Comparison of ENCODE assay signal across 7 mouse cellular contexts in the genomic region with DNA sequence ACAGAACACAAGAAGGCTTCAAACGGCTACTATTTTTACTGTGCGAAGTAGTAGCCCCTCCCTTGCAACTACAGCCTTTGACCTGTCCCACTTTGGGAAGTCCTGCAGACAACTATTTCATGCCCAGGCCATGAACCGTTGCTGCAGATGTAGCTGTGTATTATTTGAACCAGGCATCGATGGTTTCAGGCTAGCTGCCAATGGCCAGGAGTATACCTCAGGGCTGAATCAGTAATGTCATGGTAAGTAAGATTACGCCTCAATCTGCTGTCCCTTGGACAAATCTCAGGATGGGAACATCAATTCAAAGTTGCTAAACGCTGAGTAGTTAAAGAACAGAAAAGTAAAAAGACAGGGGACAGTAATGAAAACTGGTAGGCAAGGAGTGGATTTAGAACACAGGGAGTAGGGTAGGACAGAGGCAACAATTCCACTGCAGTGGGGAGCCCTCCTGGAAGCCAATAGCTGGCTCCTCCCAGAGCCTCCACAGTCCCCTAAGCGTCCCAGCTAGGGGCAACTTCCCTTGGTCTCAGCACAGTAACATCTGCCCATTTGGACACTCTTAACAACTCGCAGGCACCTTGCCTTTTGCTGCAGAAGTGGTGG. TPM values are rescaled to one million over a fixed set of nuclear protein-coding genes. Genes with fewer than 3 reads are reported as not detected.
DNase-seq lines count a peak whose midpoint lies in the region; ATAC-seq lines count a peak whose summit lies in the region.

No protein-coding gene starts in this region.

- DNase-seq in right cerebral cortex, adult 18-20 months, result peak; percentile 5
- no peak for DNase-seq in right cerebral cortex, postnatal 25 days
- DNase-seq in embryonic facial prominence, embryonic 14.5 days (ENCODE audit: low spot score), result no peak
- DNase-seq in thymus, postnatal 14 days, result no peak
- no peak for DNase-seq in adrenal gland, postnatal 25 days

- no peak for ATAC-seq in embryonic facial prominence, embryonic 14.5 days (ENCODE audit: low read depth)
- no peak for ATAC-seq in limb, embryonic 12.5 days (ENCODE audit: insufficient number of reproducible peaks, insufficient read depth, low FRiP score, low TSS enrichment, low read depth)
- ATAC-seq in erythroblast, adult 5-6 weeks (replicated peaks; ENCODE audit: low FRiP score, poor library complexity, severe bottlenecking), result no peak

- 42% methylated on average over 7 of the region's 8 CpGs for WGBS in embryonic facial prominence, embryonic 14.5 days
- 41% methylated on average over 8 of the region's 8 CpGs for WGBS in limb, embryonic 12.5 days

- H3K27ac ChIP-seq in embryonic facial prominence, embryonic 14.5 days (replicated peaks; ENCODE audit: low read depth, low read length), result no peak overlapping the region
- H3K27ac ChIP-seq in limb, embryonic 12.5 days, result no peak overlapping the region

- peak overlapping the region; percentile 71 for H3K4me2 ChIP-seq in embryonic facial prominence, embryonic 14.5 days (ENCODE audit: low read depth, low read length)
- peak overlapping the region; percentile 73 for H3K4me2 ChIP-seq in limb, embryonic 12.5 days

- peaks cover 23% of the 10 kb centered on the region for H3K27me3 ChIP-seq in embryonic facial prominence, embryonic 14.5 days (replicated peaks; ENCODE audit: control insufficient read depth, insufficient read depth, low read length)
- H3K27me3 ChIP-seq in limb, embryonic 12.5 days, result peaks cover 32% of the 10 kb centered on the region

- peaks cover 16% of the 10 kb centered on the region; the same call in 1 of the 2 replicates for H3K4me1 ChIP-seq in embryonic facial prominence, embryonic 14.5 days (ENCODE audit: control insufficient read depth, insufficient read depth, low read length)
- H3K4me1 ChIP-seq in limb, embryonic 12.5 days (replicated peaks), result peaks cover 17% of the 10 kb centered on the region

- peak overlapping the region; percentile 51 for H3K9ac ChIP-seq in embryonic facial prominence, embryonic 14.5 days (ENCODE audit: low read depth, low read length)
- H3K9ac ChIP-seq in limb, embryonic 12.5 days (replicated peaks), result 0 out of 2 replicates have a peak overlapping the region, but pooled peaks have one; percentile 45

- peak overlapping the region; percentile 39 for H3K4me3 ChIP-seq in embryonic facial prominence, embryonic 14.5 days (ENCODE audit: low read depth, low read length)
- peak overlapping the region; percentile 36 for H3K4me3 ChIP-seq in limb, embryonic 12.5 days (replicated peaks)

- H3K9me3 ChIP-seq in embryonic facial prominence, embryonic 14.5 days (ENCODE audit: control insufficient read depth, low read length), result no peaks in the 10 kb centered on the region
- no peaks in the 10 kb centered on the region for H3K9me3 ChIP-seq in limb, embryonic 12.5 days

- H3K36me3 ChIP-seq in embryonic facial prominence, embryonic 14.5 days (ENCODE audit: control insufficient read depth, insufficient read depth, low read length), result no peaks in the 10 kb centered on the region
- no peaks in the 10 kb centered on the region for H3K36me3 ChIP-seq in limb, embryonic 12.5 days

RNA-seq across cellular contexts. Expression of gene Fgf14, which starts 2.3 kb away (rescaled TPM):
- polyA plus RNA-seq in embryonic facial prominence, embryonic 14.5 days (2014; fragmentation: Nextera tagmentation; extraction: Ambion mirVana), result 1.5 and 1.7 TPM in 2 replicates
- polyA plus RNA-seq in limb, embryonic 12.5 days (2016; fragmentation: Nextera tagmentation; extraction: Ambion mirVana), result 0.22 and 0.34 TPM in 2 replicates
- not detected in 2 replicates for total RNA-seq in erythroblast, adult 5-6 weeks (2015; ENCODE audit: low replicate concordance)
- total RNA-seq in erythroblast, adult 5-6 weeks (2017; ENCODE audit: low replicate concordance), result not detected in 2 replicates
- total RNA-seq in adrenal gland, postnatal 25 days (2021), result 0.67 and 1.1 TPM in 2 replicates
